Mouse (Mus musculus) myocyte (in vitro differentiated cells): ENCODE results near the gene Dcaf11.

Experiments used
- POLR2AphosphoS2 ChIP-seq: IDR thresholded peaks from one replicate; pipeline ENCODE4 v1.6.1; 2011; ENCODE audit warnings: low read depth, control low read depth; ENCODE audit not compliant: insufficient read length
- TCF12 ChIP-seq: IDR thresholded peaks from one replicate; pipeline ENCODE4 v1.6.1; 2011; ENCODE audit warnings: mild to moderate bottlenecking, control low read depth; ENCODE audit not compliant: poor library complexity, insufficient read depth, severe bottlenecking

- TF ChIP-seq TCF12 (no peak), POLR2AphosphoS2 (no peak)
Measured at GRCm38 (mm10) chr14:55589271-55589670, 29.5 kb downstream of the Dcaf11 start.
